Mouse (Mus musculus): ENCODE results near the gene Zfp36l1.
A peak's percentile ranks its signal among the peaks of the same experiment; 100 is the strongest.

The Zfp36l1 gene

DNA sequence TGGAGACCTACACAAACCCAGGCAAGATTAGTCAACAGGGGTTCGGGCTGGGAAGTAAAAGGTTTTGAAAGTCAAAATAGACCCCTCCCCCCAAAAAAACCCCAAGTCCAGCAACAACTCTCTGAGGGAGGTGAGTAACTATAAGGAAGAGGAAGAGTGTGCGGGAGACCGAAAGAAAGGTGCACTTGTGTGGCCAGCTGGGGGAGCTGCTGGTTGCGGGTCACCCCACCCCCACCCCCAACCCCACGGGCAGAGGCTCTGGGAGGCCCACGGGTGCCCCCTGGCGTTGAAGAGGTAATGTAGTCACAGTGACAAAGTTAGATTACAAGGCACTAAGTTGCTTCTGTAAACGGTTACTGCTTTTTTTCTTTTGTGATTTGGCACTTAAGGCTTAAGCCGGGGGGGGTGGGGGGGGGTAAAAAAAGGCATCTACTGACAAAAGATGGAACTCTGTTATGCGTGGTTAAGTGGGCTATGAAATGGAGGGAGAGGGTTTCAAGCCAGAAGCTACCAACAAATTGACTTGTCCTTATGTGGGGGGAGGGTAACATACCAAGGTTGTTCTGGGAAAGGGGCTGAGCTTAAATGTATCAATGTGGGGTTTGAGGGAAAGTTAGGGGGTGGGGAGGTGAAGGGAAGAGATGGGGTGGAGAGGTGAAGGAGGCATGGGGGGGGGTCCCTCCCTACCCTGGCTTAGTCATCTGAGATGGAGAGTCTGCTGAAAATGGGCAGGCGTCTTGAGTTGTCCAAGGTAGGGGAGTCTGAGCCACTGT lies 3.7 kb downstream of the Zfp36l1 start:
- DNase-seq (ENCODE audit: low spot score) = peak; percentile 88

GRCm38 (mm10) chr12:80106896-80107667 lies 5.7 kb downstream of the Zfp36l1 start:
- no peak for DNase-seq (ENCODE audit: low spot score)

DNA sequence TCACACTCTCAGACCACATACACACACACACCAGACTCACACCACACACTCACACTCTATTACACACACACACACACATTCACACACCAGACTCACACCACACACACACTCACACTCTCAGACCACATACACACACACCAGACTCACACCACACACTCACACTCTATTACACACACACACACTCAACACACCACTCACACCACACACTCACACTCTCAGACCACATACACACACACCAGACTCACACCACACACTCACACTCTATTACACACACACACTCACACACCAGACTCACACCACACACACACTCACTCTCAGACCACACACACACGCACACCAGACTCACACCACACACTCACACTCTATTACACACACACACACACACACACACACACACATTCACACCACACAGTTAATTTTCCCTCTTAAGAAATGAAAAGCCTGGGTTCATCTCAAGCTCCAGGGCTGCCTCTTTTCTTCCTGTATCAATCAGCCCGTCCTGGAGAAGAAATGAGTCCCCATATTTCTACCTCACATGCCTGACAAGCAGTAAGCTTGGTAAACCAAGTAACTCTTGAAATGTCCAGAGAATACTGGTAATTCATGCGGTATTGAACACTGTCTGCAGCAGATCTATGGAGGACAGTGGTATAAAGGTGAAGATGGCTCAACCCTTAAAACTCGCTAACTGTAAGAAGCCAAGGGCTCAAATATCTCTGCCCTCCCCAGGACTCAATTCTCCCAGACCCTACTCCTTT lies 6.5 kb downstream of the Zfp36l1 start:
- DNase-seq (ENCODE audit: low spot score) = no peak

GRCm38 (mm10) chr12:80103521-80103973 lies 9.3 kb downstream of the Zfp36l1 start:
- peak; percentile 77 for DNase-seq (ENCODE audit: low spot score)

- peak; percentile 74 for DNase-seq (ENCODE audit: low spot score)
Observed at GRCm38 (mm10) chr12:80103089-80103488, 9.7 kb downstream of the Zfp36l1 start.

- DNase-seq (ENCODE audit: low spot score) = peak; percentile 75
Observed at GRCm38 (mm10) chr12:80098825-80099224, 14.0 kb downstream of the Zfp36l1 start.

- DNase-seq (ENCODE audit: low spot score) = no peak
Observed at GRCm38 (mm10) chr12:80096734-80097133, 16.1 kb downstream of the Zfp36l1 start.

GRCm38 (mm10) chr12:80092787-80093186 lies 20.0 kb downstream of the Zfp36l1 start:
- no peak for DNase-seq (ENCODE audit: low spot score)

DNA sequence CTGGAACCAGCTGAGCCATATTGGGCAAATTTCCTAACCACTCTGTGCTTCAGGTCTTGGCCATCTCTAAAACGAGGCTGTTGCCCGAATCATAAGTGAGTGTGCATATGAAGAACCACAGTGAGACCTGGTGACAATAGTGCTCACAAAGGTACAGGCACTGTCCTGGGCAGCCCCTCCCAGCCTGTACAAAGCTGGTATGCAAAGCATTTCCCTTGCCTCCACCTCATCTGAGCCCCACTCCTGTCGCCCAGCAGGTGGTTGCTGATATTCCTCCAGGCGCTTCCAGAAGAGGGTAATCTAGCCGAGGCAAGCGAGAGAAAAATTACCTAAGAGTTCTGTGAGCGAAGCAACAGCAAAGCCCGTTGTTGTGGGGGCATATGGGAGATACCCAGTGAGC lies 21.7 kb downstream of the Zfp36l1 start:
- no peak for DNase-seq (ENCODE audit: low spot score)

DNA sequence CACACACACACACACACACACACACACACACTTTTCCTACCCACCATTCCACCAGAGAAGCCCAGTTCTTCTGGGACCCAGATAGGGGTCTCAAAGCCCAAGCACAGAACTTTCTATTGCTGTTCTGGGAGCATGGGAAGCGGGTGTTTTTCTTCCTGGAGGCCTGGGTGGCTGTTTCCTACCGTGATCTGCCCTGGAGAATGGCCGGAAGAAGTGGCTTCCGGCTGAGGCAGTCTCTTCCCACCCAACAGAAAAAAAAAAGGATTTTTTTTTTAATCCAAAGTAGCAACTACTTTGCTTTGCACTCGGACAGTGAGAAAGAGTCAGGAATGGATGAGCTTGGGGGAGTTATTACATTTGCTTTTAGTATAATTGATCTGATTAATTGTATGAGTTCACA lies 22.3 kb downstream of the Zfp36l1 start:
- peak; percentile 63 for DNase-seq (ENCODE audit: low spot score)

- no peak for DNase-seq (ENCODE audit: low spot score)
Observed at GRCm38 (mm10) chr12:80088143-80088542, 24.7 kb downstream of the Zfp36l1 start.

DNA sequence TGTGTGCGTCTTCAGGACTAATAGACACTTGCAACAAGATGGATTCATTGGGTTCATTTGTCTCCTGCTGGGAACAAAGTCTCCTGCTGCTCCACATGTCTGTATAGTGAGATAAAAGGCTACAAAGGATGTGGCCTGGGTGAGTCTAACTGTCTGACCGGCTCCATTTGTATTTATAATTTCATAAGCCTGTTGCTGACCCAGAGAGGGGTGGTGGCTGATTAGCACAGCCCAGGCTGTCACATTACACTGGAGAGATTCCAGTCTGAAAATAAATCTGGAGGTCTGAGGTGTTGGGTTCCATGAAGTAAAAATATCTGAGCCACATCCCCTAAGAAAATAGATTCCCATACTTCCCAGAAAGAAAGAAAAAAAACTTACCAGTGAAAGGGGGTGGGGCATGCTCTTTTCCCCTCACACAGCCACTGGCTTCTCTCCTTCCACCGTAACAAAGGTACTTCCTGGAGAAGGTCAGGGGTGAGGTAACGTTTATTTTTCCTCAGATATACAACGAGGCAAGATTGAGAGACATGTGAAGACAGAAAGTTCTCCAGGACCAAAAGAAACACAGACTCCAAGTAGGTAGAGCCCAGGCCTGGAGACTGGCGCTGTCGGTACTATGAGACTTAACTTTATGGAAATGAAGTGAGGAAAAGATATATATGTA lies 28.2 kb downstream of the Zfp36l1 start:
- DNase-seq (ENCODE audit: low spot score) = no peak

DNA sequence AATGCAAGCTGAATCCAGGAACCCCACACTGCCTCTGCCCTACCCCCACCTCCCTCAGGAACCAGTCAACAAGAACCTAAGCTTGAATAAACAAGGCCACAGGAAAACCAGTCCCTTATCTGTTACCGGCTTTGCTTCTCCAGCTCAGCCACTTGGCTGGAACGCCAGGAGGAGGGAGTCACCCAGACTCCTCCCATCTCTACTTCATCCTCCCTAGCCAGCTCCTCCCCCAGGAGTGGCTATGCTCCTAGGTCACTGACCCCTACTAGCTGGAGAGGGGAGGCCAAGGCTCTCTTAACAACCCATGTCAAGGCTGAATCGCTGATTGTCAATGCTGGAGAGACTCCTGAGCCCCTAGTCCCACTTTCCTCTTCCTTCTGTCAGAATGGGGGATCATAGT lies 28.9 kb downstream of the Zfp36l1 start:
- peak; percentile 91 for DNase-seq (ENCODE audit: low spot score)

DNA sequence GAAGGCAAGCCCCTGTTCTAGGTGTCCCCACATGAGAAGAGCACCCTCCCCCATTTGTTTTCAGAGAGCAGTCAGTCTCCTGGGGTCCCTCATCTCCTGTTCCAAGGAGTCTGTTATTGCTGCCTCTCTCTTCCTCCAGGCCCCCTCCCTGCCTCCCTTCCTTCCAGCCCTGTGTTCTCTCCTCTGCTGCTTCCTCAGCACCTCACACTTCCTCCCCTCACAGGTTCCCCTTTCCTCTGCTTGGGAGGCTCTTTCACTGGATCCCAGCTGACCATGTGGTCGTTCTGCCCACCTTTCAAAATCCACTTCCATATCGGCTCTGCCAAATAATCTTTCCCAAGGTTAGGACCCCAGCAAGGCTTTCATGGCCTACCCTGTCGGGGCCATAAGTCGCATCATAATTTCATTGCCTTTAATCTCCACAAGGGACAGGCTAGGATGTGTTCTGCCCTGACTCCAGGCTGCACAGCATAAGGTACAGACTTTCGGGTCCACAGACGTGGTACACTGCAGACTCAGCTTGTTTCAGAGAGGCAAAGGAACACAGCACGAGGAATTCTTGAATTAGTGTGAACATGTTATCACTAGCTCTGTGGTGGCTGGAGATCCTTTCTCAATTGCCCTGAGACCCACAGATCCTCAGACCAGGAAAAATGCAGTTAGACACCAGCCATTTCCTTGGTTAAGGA lies 29.5 kb downstream of the Zfp36l1 start:
- no peak for DNase-seq (ENCODE audit: low spot score)

- DNase-seq (ENCODE audit: low spot score) = no peak
Observed at GRCm38 (mm10) chr12:80082730-80083129, 30.1 kb downstream of the Zfp36l1 start.

- DNase-seq (ENCODE audit: low spot score) = no peak
Observed at GRCm38 (mm10) chr12:80081440-80081839, 31.4 kb downstream of the Zfp36l1 start.

- no peak for DNase-seq (ENCODE audit: low spot score)
Observed at GRCm38 (mm10) chr12:80079937-80080336, 32.9 kb downstream of the Zfp36l1 start.

- DNase-seq (ENCODE audit: low spot score) = no peak
Observed at GRCm38 (mm10) chr12:80074331-80074730, 38.5 kb downstream of the Zfp36l1 start.

DNA sequence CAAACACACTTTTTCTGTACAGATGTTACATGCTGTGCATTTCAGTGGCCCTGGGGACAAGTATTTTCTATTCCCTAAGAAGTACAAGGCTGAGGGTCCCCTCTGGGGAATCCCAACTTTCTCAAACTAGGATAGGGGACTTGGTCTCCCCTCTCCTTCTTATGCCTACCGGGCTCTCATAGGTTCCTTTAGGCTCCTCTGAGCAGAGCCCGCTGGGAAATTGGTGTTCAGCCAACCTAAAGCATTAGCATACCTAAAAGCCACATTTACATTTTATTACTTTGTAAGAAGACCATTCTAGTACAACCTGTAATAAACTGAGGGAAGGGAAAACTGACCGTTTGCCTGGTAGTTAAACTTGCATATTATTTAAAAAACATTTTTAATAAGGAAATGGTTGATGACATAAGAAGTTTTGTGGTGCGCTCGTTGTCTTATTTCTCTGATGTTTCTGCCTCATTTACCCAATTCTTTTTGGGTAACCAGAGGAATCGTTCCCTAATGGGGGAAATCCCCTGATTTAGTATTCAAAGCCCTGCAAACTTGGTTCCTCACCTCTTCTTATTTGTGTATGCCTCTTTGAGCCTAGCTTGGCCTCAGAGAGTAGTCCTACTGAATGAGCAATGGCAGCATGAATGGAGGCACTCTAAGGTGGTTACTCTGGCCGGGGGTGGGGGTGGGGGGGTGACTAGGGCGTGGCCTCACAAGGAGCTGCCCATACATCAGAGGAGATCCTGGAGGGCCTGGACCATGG lies 42.1 kb downstream of the Zfp36l1 start:
- no peak for DNase-seq (ENCODE audit: low spot score)

DNA sequence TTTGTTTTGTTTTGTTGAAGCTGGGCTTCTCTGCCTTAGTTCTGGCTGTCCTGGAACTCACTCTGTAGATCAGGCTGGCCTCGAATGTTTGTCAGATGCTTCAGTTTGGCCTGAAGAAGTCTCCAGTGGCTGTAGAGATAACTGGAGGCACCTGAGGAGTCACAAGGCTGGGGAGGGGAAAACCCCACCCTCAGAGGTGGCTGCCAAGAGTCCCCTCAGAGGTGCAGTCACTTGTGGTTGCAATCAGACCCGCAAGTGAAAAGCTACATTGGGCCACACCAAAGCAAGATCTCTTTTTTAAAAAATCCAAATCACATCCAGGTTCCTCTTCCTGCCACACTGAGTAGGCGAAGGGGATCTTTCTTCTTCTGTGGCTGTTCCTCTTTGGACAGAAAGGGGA lies 43.8 kb downstream of the Zfp36l1 start:
- no peak for DNase-seq (ENCODE audit: low spot score)

DNA sequence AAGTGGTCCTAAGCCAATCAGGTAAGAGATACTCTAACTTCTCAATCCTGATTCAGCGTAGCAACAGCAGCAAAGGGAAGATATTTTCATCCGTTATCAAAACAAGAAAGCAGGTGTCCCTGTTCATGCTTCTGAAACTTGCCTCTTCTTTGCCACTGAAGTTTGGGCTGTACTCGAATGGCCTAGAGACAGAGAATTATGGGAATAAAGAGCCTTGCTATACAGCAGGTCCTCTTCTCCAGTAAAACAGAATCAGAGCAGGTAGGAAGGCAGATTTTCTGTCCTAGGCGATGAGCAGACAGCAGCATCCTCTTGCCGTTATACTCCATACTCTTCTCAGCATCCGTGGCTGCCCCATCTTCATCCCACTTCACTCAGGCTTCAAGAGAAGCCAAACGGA lies 44.8 kb downstream of the Zfp36l1 start:
- no peak for DNase-seq (ENCODE audit: low spot score)

All from lung, postnatal 25 days (tissue).